13 mouse cellular contexts compared by ENCODE assay signal in the genomic region with DNA sequence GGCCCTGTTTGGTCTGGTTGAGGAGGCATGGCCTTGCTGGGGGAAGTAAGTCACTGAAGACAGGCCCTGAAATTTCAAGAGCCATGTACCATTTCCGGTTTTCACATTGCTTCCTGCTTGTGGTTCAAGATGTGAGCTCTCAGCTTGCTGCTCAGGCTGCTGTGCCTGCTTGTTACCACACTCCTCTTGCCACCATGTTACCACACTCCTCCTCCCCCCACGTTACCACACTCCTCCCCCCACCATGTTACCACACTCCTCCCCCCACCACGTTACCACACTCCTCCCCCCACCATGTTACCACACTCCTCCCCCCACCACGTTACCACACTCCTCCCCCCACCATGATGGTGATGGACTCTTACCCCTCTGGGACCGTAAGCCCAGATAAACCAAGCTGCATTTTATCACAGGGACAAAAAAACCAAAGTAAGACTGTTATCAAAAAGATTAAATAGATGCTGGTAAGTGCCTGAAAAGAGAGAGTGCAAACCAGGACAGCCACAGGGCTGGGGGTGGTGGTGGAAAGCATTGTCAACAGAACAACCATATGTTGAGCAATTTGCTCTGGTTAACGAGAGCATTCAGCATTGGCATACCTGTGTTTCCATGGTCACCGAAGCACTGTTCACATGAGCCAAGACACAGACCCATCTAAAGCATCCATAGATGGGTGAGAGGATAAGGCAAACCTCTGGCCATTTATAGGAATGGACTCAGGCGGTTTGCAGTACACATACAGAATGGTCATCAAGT.
DNase-seq lines count a peak whose midpoint lies in the region; ATAC-seq lines count a peak whose summit lies in the region.
"Had no signal": no experiment of that assay in that cellular context is flagged by ENCODE, and none has a peak within 500 bp of the region (broad histone marks: within the 10 kb centered on the region; RNA-seq: fewer than 3 reads in every experiment).

No protein-coding gene starts in this region.

- no peaks in the 10 kb centered on the region for H3K9me3 ChIP-seq in forebrain, embryonic 10.5 days
- no peaks in the 10 kb centered on the region for H3K9me3 ChIP-seq in forebrain, embryonic 11.5 days (ENCODE audit: control insufficient read depth, low read length)
- no peaks in the 10 kb centered on the region for H3K9me3 ChIP-seq in midbrain, embryonic 14.5 days (ENCODE audit: control insufficient read depth, low read length)
- no peaks in the 10 kb centered on the region for H3K9me3 ChIP-seq in midbrain, embryonic 13.5 days
- no peaks in the 10 kb centered on the region for H3K9me3 ChIP-seq in forebrain, embryonic 16.5 days (ENCODE audit: control insufficient read depth, low read length)
- H3K9me3 ChIP-seq in megakaryocyte, embryonic 14.5 days, result peaks cover 21% of the 10 kb centered on the region
- H3K9me3 ChIP-seq: intestine, embryonic 15.5 days; neural tube, embryonic 12.5 days had no signal

- peak overlapping the region; percentile 54 for H3K27ac ChIP-seq in forebrain, embryonic 10.5 days
- H3K27ac ChIP-seq in forebrain, embryonic 11.5 days (ENCODE audit: low read depth, low read length), result no peak overlapping the region
- no peak overlapping the region for H3K27ac ChIP-seq in midbrain, embryonic 14.5 days (replicated peaks; ENCODE audit: low read depth, low read length)
- H3K27ac ChIP-seq in midbrain, embryonic 13.5 days, result no peak overlapping the region
- H3K27ac ChIP-seq in forebrain, embryonic 16.5 days (ENCODE audit: low read length), result 0 out of 2 replicates have a peak overlapping the region, but pooled peaks have one; percentile 22
- H3K27ac ChIP-seq: intestine, embryonic 15.5 days; neural tube, embryonic 12.5 days had no signal

- no peak for DNase-seq in forebrain, embryonic 10.5 days (ENCODE audit: extremely low spot score, low spot score)
- DNase-seq in forebrain, embryonic 11.5 days (ENCODE audit: low spot score), result no peak
- peak; percentile 39 for DNase-seq in midbrain, embryonic 14.5 days
- no peak for DNase-seq in urinary bladder, postnatal 25 days (ENCODE audit: low spot score)
- no peak for DNase-seq in kidney, adult 18-20 months
- DNase-seq: adrenal gland, adult 8-10 months; kidney, postnatal 4 days; lung, postnatal 36 days had no signal

- no peak overlapping the region for H3K4me2 ChIP-seq in forebrain, embryonic 11.5 days (ENCODE audit: low read depth, low read length, severe bottlenecking)
- no peak overlapping the region for H3K4me2 ChIP-seq in midbrain, embryonic 14.5 days (ENCODE audit: low read length)
- H3K4me2 ChIP-seq in midbrain, embryonic 13.5 days (replicated peaks), result no peak overlapping the region
- no peak overlapping the region for H3K4me2 ChIP-seq in forebrain, embryonic 16.5 days (ENCODE audit: low read length)
- H3K4me2 ChIP-seq: intestine, embryonic 15.5 days; neural tube, embryonic 12.5 days had no signal

- H3K4me1 ChIP-seq in forebrain, embryonic 10.5 days, result peaks cover 58% of the 10 kb centered on the region
- peaks cover 13% of the 10 kb centered on the region; the same call in 1 of the 2 replicates for H3K4me1 ChIP-seq in forebrain, embryonic 11.5 days (replicated peaks; ENCODE audit: control insufficient read depth, insufficient read depth, low read length)
- H3K4me1 ChIP-seq in midbrain, embryonic 14.5 days (ENCODE audit: control insufficient read depth, insufficient read depth, low read length), result peaks cover 50% of the 10 kb centered on the region
- peaks cover 53% of the 10 kb centered on the region for H3K4me1 ChIP-seq in midbrain, embryonic 13.5 days (replicated peaks)
- peaks cover 37% of the 10 kb centered on the region for H3K4me1 ChIP-seq in forebrain, embryonic 16.5 days (replicated peaks; ENCODE audit: control insufficient read depth, insufficient read depth, low read length)
- H3K4me1 ChIP-seq in megakaryocyte, embryonic 14.5 days, result peaks cover 4% of the 10 kb centered on the region; the same call in 1 of the 2 replicates

- H3K9ac ChIP-seq in forebrain, embryonic 11.5 days (ENCODE audit: low read length), result no peak overlapping the region
- H3K9ac ChIP-seq in midbrain, embryonic 14.5 days (replicated peaks; ENCODE audit: low read length), result no peak overlapping the region
- no peak overlapping the region for H3K9ac ChIP-seq in midbrain, embryonic 13.5 days (replicated peaks)
- no peak overlapping the region for H3K9ac ChIP-seq in forebrain, embryonic 16.5 days (replicated peaks; ENCODE audit: low read depth, low read length)
- H3K9ac ChIP-seq: intestine, embryonic 15.5 days; neural tube, embryonic 12.5 days had no signal

- 73% methylated on average over 8 of the region's 8 CpGs for WGBS in forebrain, embryonic 10.5 days
- 56% methylated on average over 8 of the region's 8 CpGs for WGBS in forebrain, embryonic 11.5 days
- 66% methylated on average over 8 of the region's 8 CpGs for WGBS in midbrain, embryonic 14.5 days
- WGBS in midbrain, embryonic 13.5 days, result 69% methylated on average over 8 of the region's 8 CpGs
- 45% methylated on average over 8 of the region's 8 CpGs for WGBS in forebrain, embryonic 16.5 days

- H3K27me3 ChIP-seq in forebrain, embryonic 10.5 days (ENCODE audit: poor library complexity, severe bottlenecking), result no peaks in the 10 kb centered on the region
- no peaks in the 10 kb centered on the region for H3K27me3 ChIP-seq in forebrain, embryonic 11.5 days (ENCODE audit: control insufficient read depth, insufficient read depth, low read length)
- no peaks in the 10 kb centered on the region for H3K27me3 ChIP-seq in midbrain, embryonic 14.5 days (ENCODE audit: control insufficient read depth, insufficient read depth, low read length)
- H3K27me3 ChIP-seq in midbrain, embryonic 13.5 days, result no peaks in the 10 kb centered on the region
- no peaks in the 10 kb centered on the region for H3K27me3 ChIP-seq in forebrain, embryonic 16.5 days (replicated peaks; ENCODE audit: control insufficient read depth, insufficient read depth, low read length)
- peaks cover 2% of the 10 kb centered on the region for H3K27me3 ChIP-seq in megakaryocyte, embryonic 14.5 days (replicated peaks)
- H3K27me3 ChIP-seq: intestine, embryonic 15.5 days; neural tube, embryonic 12.5 days had no signal

- no peaks in the 10 kb centered on the region for H3K36me3 ChIP-seq in forebrain, embryonic 10.5 days (replicated peaks)
- H3K36me3 ChIP-seq in forebrain, embryonic 11.5 days (ENCODE audit: control insufficient read depth, insufficient read depth, low read length), result no peaks in the 10 kb centered on the region
- no peaks in the 10 kb centered on the region for H3K36me3 ChIP-seq in midbrain, embryonic 14.5 days (ENCODE audit: control insufficient read depth, insufficient read depth, low read length)
- H3K36me3 ChIP-seq in midbrain, embryonic 13.5 days, result no peaks in the 10 kb centered on the region
- H3K36me3 ChIP-seq in forebrain, embryonic 16.5 days (ENCODE audit: control insufficient read depth, insufficient read depth), result no peaks in the 10 kb centered on the region
- no peaks in the 10 kb centered on the region for H3K36me3 ChIP-seq in megakaryocyte, embryonic 14.5 days (replicated peaks; ENCODE audit: low read length)
- H3K36me3 ChIP-seq: intestine, embryonic 15.5 days; neural tube, embryonic 12.5 days had no signal

- no peak for ATAC-seq in forebrain, embryonic 11.5 days (replicated peaks; ENCODE audit: low FRiP score)
- ATAC-seq in midbrain, embryonic 14.5 days (ENCODE audit: low FRiP score, low TSS enrichment), result no peak
- ATAC-seq in midbrain, embryonic 13.5 days, result no peak
- no peak for ATAC-seq in forebrain, embryonic 16.5 days
- ATAC-seq: intestine, embryonic 15.5 days had no signal

- H3K4me3 ChIP-seq in forebrain, embryonic 10.5 days, result no peak overlapping the region
- H3K4me3 ChIP-seq in forebrain, embryonic 11.5 days (ENCODE audit: low read depth, low read length), result no peak overlapping the region
- H3K4me3 ChIP-seq in midbrain, embryonic 14.5 days (replicated peaks; ENCODE audit: low read depth, low read length), result no peak overlapping the region
- no peak overlapping the region for H3K4me3 ChIP-seq in midbrain, embryonic 13.5 days (replicated peaks)
- H3K4me3 ChIP-seq in forebrain, embryonic 16.5 days (replicated peaks; ENCODE audit: low read length), result no peak overlapping the region
- peak overlapping the region; percentile 44 for H3K4me3 ChIP-seq in megakaryocyte, embryonic 14.5 days (replicated peaks)
- H3K4me3 ChIP-seq: intestine, embryonic 15.5 days; neural tube, embryonic 12.5 days had no signal

Comparison
In these comparisons a context has a peak if more than half of its experiments do, and no peak if none do; other contexts are left out.
1. H3K27ac ChIP-seq: peak in forebrain, embryonic 10.5 days (single experiment) and forebrain, embryonic 16.5 days (single experiment); none in forebrain, embryonic 11.5 days (single experiment), midbrain, embryonic 14.5 days (single experiment) and midbrain, embryonic 13.5 days (single experiment).